9 mouse cellular contexts compared by ENCODE assay signal in the genomic region with DNA sequence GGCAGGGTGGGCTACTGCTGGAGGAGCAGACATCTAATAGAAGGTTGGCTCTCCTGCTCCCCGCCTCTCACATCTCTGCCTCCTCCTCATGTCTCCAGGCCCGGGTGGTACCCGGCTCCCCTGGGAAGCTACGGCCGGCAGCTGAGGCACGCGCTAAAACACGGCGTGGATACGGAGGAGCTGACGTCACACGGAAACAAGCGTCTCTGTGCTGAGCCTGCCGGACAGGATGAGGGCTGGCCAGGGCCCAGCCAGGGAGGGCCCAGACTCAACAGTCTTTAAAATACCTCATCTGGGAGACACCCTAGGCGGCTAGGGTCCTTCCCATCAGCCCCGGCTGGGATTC. TPM values are rescaled to one million over a fixed set of nuclear protein-coding genes. Genes with fewer than 3 reads are reported as not detected.
DNase-seq lines count a peak whose midpoint lies in the region; ATAC-seq and TF ChIP-seq lines count a peak whose summit lies in the region.
"Had no signal": no experiment of that assay in that cellular context is flagged by ENCODE, and none has a peak within 500 bp of the region (broad histone marks: within the 10 kb centered on the region; RNA-seq: fewer than 3 reads in every experiment).

No protein-coding gene starts in this region.

- DNase-seq in spleen, adult 2 months (ENCODE audit: low read depth in 1 of 2, low spot score in 2 of 2): no peak
- DNase-seq in spleen, postnatal 36 days (ENCODE audit: low spot score in 2 of 2): no peak
- DNase-seq in embryo, embryonic 11 days: peak; percentile 87
- DNase-seq in left cerebral cortex, postnatal 36 days (ENCODE audit: low spot score in 2 of 2): peak; percentile 86 to 90
- no peak for DNase-seq in midbrain, embryonic 10.5 days (ENCODE audit: low spot score)
- peak; percentile 52 for DNase-seq in stomach, postnatal 0 days (ENCODE audit: low spot score)

- peaks cover 2% of the 10 kb centered on the region for H3K27me3 ChIP-seq in spleen, adult 2 months (ENCODE audit: control insufficient read depth, insufficient read depth, low read length)
- H3K27me3 ChIP-seq in intestine, embryonic 15.5 days (replicated peaks): peaks cover 10% of the 10 kb centered on the region; the same call in 1 of the 2 replicates
- peaks cover 39% of the 10 kb centered on the region for H3K27me3 ChIP-seq in midbrain, embryonic 10.5 days (ENCODE audit: low read depth, poor library complexity, severe bottlenecking)
- H3K27me3 ChIP-seq in stomach, postnatal 0 days (ENCODE audit: control insufficient read depth, insufficient read depth, low read length): no peaks in the 10 kb centered on the region

- peak overlapping the region; percentile 29; the same call in 1 of the 2 replicates for H3K9ac ChIP-seq in intestine, embryonic 15.5 days
- peak overlapping the region; percentile 41; the same call in 1 of the 2 replicates for H3K9ac ChIP-seq in stomach, postnatal 0 days (ENCODE audit: low read length)

- H3K4me1 ChIP-seq in spleen, adult 2 months (ENCODE audit: control insufficient read depth, insufficient read depth, insufficient read length): no peaks in the 10 kb centered on the region
- peaks cover 9% of the 10 kb centered on the region for H3K4me1 ChIP-seq in intestine, embryonic 15.5 days (replicated peaks)
- H3K4me1 ChIP-seq in midbrain, embryonic 10.5 days: peaks cover 25% of the 10 kb centered on the region
- H3K4me1 ChIP-seq in stomach, postnatal 0 days (replicated peaks; ENCODE audit: control insufficient read depth, insufficient read depth): no peaks in the 10 kb centered on the region; the same call in 1 of the 2 replicates

- H3K36me3 ChIP-seq in spleen, adult 2 months (ENCODE audit: control insufficient read depth, insufficient read depth, low read length): no peaks in the 10 kb centered on the region
- no peaks in the 10 kb centered on the region for H3K36me3 ChIP-seq in intestine, embryonic 15.5 days
- no peaks in the 10 kb centered on the region for H3K36me3 ChIP-seq in midbrain, embryonic 10.5 days
- H3K36me3 ChIP-seq in stomach, postnatal 0 days (ENCODE audit: control insufficient read depth, insufficient read depth, low read length): no peaks in the 10 kb centered on the region
- H3K36me3 ChIP-seq: G1E had no signal

- H3K9me3 ChIP-seq in intestine, embryonic 15.5 days: no peaks in the 10 kb centered on the region
- no peaks in the 10 kb centered on the region for H3K9me3 ChIP-seq in midbrain, embryonic 10.5 days (replicated peaks)
- H3K9me3 ChIP-seq in stomach, postnatal 0 days (ENCODE audit: control insufficient read depth, low read length): no peaks in the 10 kb centered on the region
- H3K9me3 ChIP-seq: G1E had no signal

- H3K4me2 ChIP-seq in intestine, embryonic 15.5 days (replicated peaks): peak overlapping the region; percentile 88
- peak overlapping the region; percentile 62 for H3K4me2 ChIP-seq in stomach, postnatal 0 days (replicated peaks; ENCODE audit: low read depth)

- peak; percentile 43; the same call in 1 of the 2 replicates for ATAC-seq in granulocyte monocyte progenitor cell, adult 5-6 weeks (replicated peaks; ENCODE audit: poor library complexity, severe bottlenecking)
- peak; percentile 80 for ATAC-seq in intestine, embryonic 15.5 days
- peak; percentile 76 for ATAC-seq in stomach, postnatal 0 days (ENCODE audit: low FRiP score, low TSS enrichment)

- TF ChIP-seq EP300 in stomach, postnatal 0 days (optimal IDR thresholded peaks at IDR 0.05): no peak

- no peak overlapping the region for H3K27ac ChIP-seq in spleen, adult 2 months (ENCODE audit: insufficient read depth, low read length)
- 0 out of 2 replicates have a peak overlapping the region, but pooled peaks have one; percentile 14 for H3K27ac ChIP-seq in intestine, embryonic 15.5 days
- peak overlapping the region; percentile 82 for H3K27ac ChIP-seq in midbrain, embryonic 10.5 days (replicated peaks)
- no peak overlapping the region for H3K27ac ChIP-seq in stomach, postnatal 0 days (replicated peaks)

- intact Hi-C loops in left cerebral cortex, postnatal 36 days (cut with DNase I): no loop called here

- WGBS in spleen, adult 2 months: 4% methylated on average over 16 of the region's 16 CpGs
- WGBS in intestine, embryonic 15.5 days: 4% methylated on average over 16 of the region's 16 CpGs
- 3% methylated on average over 16 of the region's 16 CpGs for WGBS in midbrain, embryonic 10.5 days
- 6% methylated on average over 16 of the region's 16 CpGs for WGBS in stomach, postnatal 0 days

- no peak for TF ChIP-seq POLR2A in spleen, adult 2 months (IDR thresholded peaks at IDR 0.05; ENCODE audit: low read depth, low read length)

- no peak for TF ChIP-seq CTCF in spleen, adult 2 months (IDR thresholded peaks at IDR 0.05; ENCODE audit: extremely low read depth, insufficient read depth, insufficient read length, insufficient replicate concordance)
- no peak for TF ChIP-seq CTCF in stomach, postnatal 0 days (IDR thresholded peaks at IDR 0.05; ENCODE audit: low read depth)

- peak overlapping the region; percentile 12; the same call in 1 of the 2 replicates for H3K4me3 ChIP-seq in spleen, adult 2 months (ENCODE audit: extremely low read depth, insufficient read depth, insufficient read length)
- H3K4me3 ChIP-seq in intestine, embryonic 15.5 days (replicated peaks): peak overlapping the region; percentile 39
- peak overlapping the region; percentile 67 for H3K4me3 ChIP-seq in midbrain, embryonic 10.5 days
- H3K4me3 ChIP-seq in stomach, postnatal 0 days (ENCODE audit: low read depth, low read length): peak overlapping the region; percentile 38

RNA-seq across cellular contexts. Expression of gene Prkcz, which starts 15.6 kb away (rescaled TPM):
- polyA plus RNA-seq in spleen, adult 2 months (2012; rRNA removed): 2.9 and 3.0 TPM in 2 replicates
- total RNA-seq in granulocyte monocyte progenitor cell, adult 5-6 weeks (2014; fragmentation: Nextera tagmentation): not detected in 2 replicates
- total RNA-seq in granulocyte monocyte progenitor cell, adult 5-6 weeks (2017): not detected in 2 replicates
- polyA plus RNA-seq in intestine, embryonic 15.5 days (2015; fragmentation: Nextera tagmentation; extraction: Ambion mirVana): 24.8 and 27.1 TPM in 2 replicates
- total RNA-seq in left cerebral cortex, postnatal 36 days (2021): 100 to 1,000 TPM; 224 to 236 TPM
- 13.6 and 19.8 TPM in 2 replicates for polyA plus RNA-seq in midbrain, embryonic 10.5 days (2016; fragmentation: Nextera tagmentation; extraction: Ambion mirVana)
- polyA plus RNA-seq in stomach, postnatal 0 days (2015; fragmentation: Nextera tagmentation; extraction: Ambion mirVana): 11.3 and 13.3 TPM in 2 replicates
- polyA plus RNA-seq: G1E had no signal

RNA-seq across cellular contexts. Expression of gene Gabrd, which starts 52.3 kb away (rescaled TPM):
- polyA plus RNA-seq in spleen, adult 2 months (2012; rRNA removed): 0.02 and 0.22 TPM in 2 replicates
- not detected in 2 replicates for total RNA-seq in granulocyte monocyte progenitor cell, adult 5-6 weeks (2014; fragmentation: Nextera tagmentation)
- total RNA-seq in granulocyte monocyte progenitor cell, adult 5-6 weeks (2017): not detected in 2 replicates
- 0.10 TPM in 1 of 2 replicates, not detected in the other for polyA plus RNA-seq in intestine, embryonic 15.5 days (2015; fragmentation: Nextera tagmentation; extraction: Ambion mirVana)
- total RNA-seq in left cerebral cortex, postnatal 36 days (2021): 10 to 100 TPM; 69.6 to 79.8 TPM
- polyA plus RNA-seq in midbrain, embryonic 10.5 days (2016; fragmentation: Nextera tagmentation; extraction: Ambion mirVana): not detected in 2 replicates
- 0.05 TPM in 1 of 2 replicates, not detected in the other for polyA plus RNA-seq in stomach, postnatal 0 days (2015; fragmentation: Nextera tagmentation; extraction: Ambion mirVana)
- total RNA-seq: G1E had no signal
- polyA plus RNA-seq: G1E had no signal

Comparison
In these comparisons a context has a peak if more than half of its experiments do, and no peak if none do; other contexts are left out.
1. DNase-seq: peak in embryo, embryonic 11 days (single experiment), left cerebral cortex, postnatal 36 days (2 of 2) and stomach, postnatal 0 days (single experiment); none in spleen, adult 2 months (0 of 2), spleen, postnatal 36 days (0 of 2) and midbrain, embryonic 10.5 days (single experiment).
2. H3K27ac ChIP-seq: peak in intestine, embryonic 15.5 days (single experiment) and midbrain, embryonic 10.5 days (single experiment); none in spleen, adult 2 months (single experiment) and stomach, postnatal 0 days (single experiment).
3. H3K4me3 ChIP-seq: peak in every context shown above with its lines; median percentile 67 in midbrain, embryonic 10.5 days; 39 in intestine, embryonic 15.5 days; 38 in stomach, postnatal 0 days; 12 in spleen, adult 2 months.
4. Peak in every context shown above with its lines, with median percentiles within 50 percentile points of each other: ATAC-seq.